Mouse (Mus musculus): ENCODE measurements around the gene Aamp. TPM values are rescaled to one million over a fixed set of nuclear protein-coding genes. Genes with fewer than 3 reads are reported as not detected.

Gene Aamp
- polyA plus RNA-seq, 1 experiment from 2014 or later: 259 TPM

DNA sequence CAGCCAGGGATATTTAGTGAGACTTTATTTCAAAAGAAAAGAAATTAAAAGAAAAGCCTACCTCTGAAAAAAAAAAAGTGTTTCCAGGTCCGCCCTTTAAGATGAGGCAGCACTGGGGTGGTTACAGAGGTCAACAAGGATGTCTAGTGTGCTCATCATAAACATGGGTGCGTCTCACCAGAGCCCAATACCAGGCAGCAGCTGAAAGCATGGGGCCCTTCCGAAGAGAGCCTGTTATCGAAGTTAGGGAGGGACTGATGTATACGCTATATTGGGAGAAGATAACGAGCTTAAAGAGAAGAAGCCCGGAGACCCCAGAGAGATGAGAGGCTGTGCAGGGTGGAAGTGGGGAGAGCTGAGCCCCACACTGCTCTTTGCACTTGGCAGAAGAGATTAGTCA, 45.4 kb downstream of the Aamp start:
- Histone ChIP-seq H3K9me3 (no peaks in the 10 kb centered on the region), H3K4me3 (peak overlapping the region; percentile 89; the same call in 1 of the 2 replicates), H3K27me3 (replicated peaks; ENCODE audit: low read depth, poor library complexity, severe bottlenecking) (no peaks in the 10 kb centered on the region), H3K4me1 (peaks cover 36% of the 10 kb centered on the region), H3K36me3 (replicated peaks) (peaks cover 21% of the 10 kb centered on the region), H3K27ac (replicated peaks) (no peak overlapping the region)
- 73% methylated on average over 7 of the region's 7 CpGs for WGBS
- no peak for DNase-seq (ENCODE audit: low spot score)

GRCm38 (mm10) chr1:74238136-74238535, 46.4 kb downstream of the Aamp start:
- WGBS: 85% methylated on average over 1 of the region's 1 CpGs
- Histone ChIP-seq H3K9me3 (no peaks in the 10 kb centered on the region), H3K36me3 (replicated peaks) (peaks cover 17% of the 10 kb centered on the region), H3K27me3 (replicated peaks; ENCODE audit: low read depth, poor library complexity, severe bottlenecking) (no peaks in the 10 kb centered on the region), H3K4me3 (peak overlapping the region; percentile 89), H3K4me1 (peaks cover 36% of the 10 kb centered on the region), H3K27ac (replicated peaks) (no peak overlapping the region)
- DNase-seq (ENCODE audit: low spot score): no peak

- Histone ChIP-seq H3K27ac (replicated peaks) (no peak overlapping the region), H3K9me3 (no peaks in the 10 kb centered on the region), H3K36me3 (replicated peaks) (peaks cover 12% of the 10 kb centered on the region), H3K27me3 (replicated peaks; ENCODE audit: low read depth, poor library complexity, severe bottlenecking) (no peaks in the 10 kb centered on the region), H3K4me3 (peak overlapping the region; percentile 89), H3K4me1 (peaks cover 36% of the 10 kb centered on the region)
- DNase-seq (ENCODE audit: low spot score): no peak
- 49% methylated on average over 5 of the region's 5 CpGs for WGBS
Measured at GRCm38 (mm10) chr1:74237671-74238070, 46.9 kb downstream of the Aamp start.

- no peaks in the 10 kb centered on the region for H3K27me3 ChIP-seq (replicated peaks; ENCODE audit: low read depth, poor library complexity, severe bottlenecking)
- H3K36me3 ChIP-seq (replicated peaks): peaks cover 7% of the 10 kb centered on the region; the same call in 1 of the 2 replicates
- under 1% methylated on average over 57 of the region's 57 CpGs for WGBS
- peaks cover 36% of the 10 kb centered on the region for H3K4me1 ChIP-seq
- no peaks in the 10 kb centered on the region for H3K9me3 ChIP-seq
- DNase-seq (ENCODE audit: low spot score): no peak
- H3K27ac ChIP-seq (replicated peaks): peak overlapping the region; percentile 92
- peak overlapping the region; percentile 89 for H3K4me3 ChIP-seq
Measured at GRCm38 (mm10) chr1:74236590-74237317, 47.8 kb downstream of the Aamp start.

- Histone ChIP-seq H3K4me1 (peaks cover 36% of the 10 kb centered on the region), H3K36me3 (replicated peaks) (peaks cover 5% of the 10 kb centered on the region; the same call in 1 of the 2 replicates), H3K27me3 (replicated peaks; ENCODE audit: low read depth, poor library complexity, severe bottlenecking) (no peaks in the 10 kb centered on the region), H3K27ac (replicated peaks) (peak within 1 kb of the TSS; percentile 92), H3K4me3 (peak within 1 kb of the TSS; percentile 89), H3K9me3 (no peaks in the 10 kb centered on the region)
- DNase-seq (ENCODE audit: low spot score): peak; percentile 98
- 2% methylated on average over 55 of the region's 55 CpGs for whole genome bisulfite sequencing
Measured at GRCm38 (mm10) chr1:74235938-74236589, 48.5 kb downstream of the Aamp start, which contains the start of gene Arpc2. Arpc2 (plus strand) TSS chr1:74236084.

DNA sequence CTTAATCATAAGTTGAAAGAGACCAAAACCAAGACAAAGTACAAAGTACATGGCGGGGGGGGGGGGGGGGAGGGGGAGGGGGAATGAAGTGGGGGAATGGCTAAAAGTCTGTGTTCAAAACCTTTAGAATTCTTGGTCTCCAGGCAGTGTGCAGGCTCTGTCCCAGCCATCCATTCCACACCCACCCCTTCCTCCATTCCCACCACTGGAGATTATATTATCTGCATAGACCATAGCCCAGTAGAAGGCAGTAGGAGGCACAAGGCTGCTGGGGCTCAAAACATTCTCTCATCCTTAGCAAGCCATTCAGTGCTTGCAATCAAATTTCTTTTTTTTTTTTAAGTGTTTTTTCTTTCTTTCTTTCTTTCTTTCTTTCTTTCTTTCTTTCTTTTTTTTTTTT, 53.5 kb downstream of the Aamp start:
- Histone ChIP-seq H3K36me3 (replicated peaks) (no peaks in the 10 kb centered on the region), H3K27ac (replicated peaks) (no peak overlapping the region), H3K4me1 (peaks cover 2% of the 10 kb centered on the region; the same call in 1 of the 2 replicates), H3K9me3 (no peaks in the 10 kb centered on the region), H3K4me3 (no peak overlapping the region), H3K27me3 (replicated peaks; ENCODE audit: low read depth, poor library complexity, severe bottlenecking) (no peaks in the 10 kb centered on the region)
- WGBS: no CpG with 5 or more reads among the region's 1 CpGs
- no peak for DNase-seq (ENCODE audit: low spot score)

GRCm38 (mm10) chr1:74229942-74230341, 54.6 kb downstream of the Aamp start:
- WGBS: 82% methylated on average over 2 of the region's 2 CpGs
- H3K27ac ChIP-seq (replicated peaks): no peak overlapping the region
- DNase-seq (ENCODE audit: low spot score): no peak
- H3K27me3 ChIP-seq (replicated peaks; ENCODE audit: low read depth, poor library complexity, severe bottlenecking): no peaks in the 10 kb centered on the region
- H3K4me1 ChIP-seq: no peaks in the 10 kb centered on the region
- H3K4me3 ChIP-seq: no peak overlapping the region
- no peaks in the 10 kb centered on the region for H3K36me3 ChIP-seq (replicated peaks)
- no peaks in the 10 kb centered on the region for H3K9me3 ChIP-seq

Other genes starting within 250 kb of the Aamp start
- gene Tns1, start 160.3 kb downstream of the Aamp start, polyA plus RNA-seq (2016; fragmentation: Nextera tagmentation; extraction: Ambion mirVana): 27.4 and 30.4 TPM in 2 replicates
- gene Rufy4, start 159.2 kb downstream of the Aamp start, polyA plus RNA-seq (2016; fragmentation: Nextera tagmentation; extraction: Ambion mirVana): 0.06 and 0.15 TPM in 2 replicates
- 0.05 and 0.22 TPM in 2 replicates for gene Cxcr2, start 130.7 kb downstream of the Aamp start, polyA plus RNA-seq (2016; fragmentation: Nextera tagmentation; extraction: Ambion mirVana)
- not detected in 2 replicates for gene Cxcr1, start 90.1 kb downstream of the Aamp start, polyA plus RNA-seq (2016; fragmentation: Nextera tagmentation; extraction: Ambion mirVana)
- 359 and 369 TPM in 2 replicates for gene Arpc2, start 48.7 kb downstream of the Aamp start, polyA plus RNA-seq (2016; fragmentation: Nextera tagmentation; extraction: Ambion mirVana)
- gene Gpbar1, start 6.2 kb downstream of the Aamp start, polyA plus RNA-seq (2016; fragmentation: Nextera tagmentation; extraction: Ambion mirVana): 0.41 and 0.70 TPM in 2 replicates
- 108 and 109 TPM in 2 replicates for gene Pnkd, start 192 bp upstream of the Aamp start, polyA plus RNA-seq (2016; fragmentation: Nextera tagmentation; extraction: Ambion mirVana)
- 12.4 and 12.5 TPM in 2 replicates for gene Tmbim1, start 20.9 kb upstream of the Aamp start, polyA plus RNA-seq (2016; fragmentation: Nextera tagmentation; extraction: Ambion mirVana)
- gene Catip, start 77.4 kb upstream of the Aamp start, polyA plus RNA-seq (2016; fragmentation: Nextera tagmentation; extraction: Ambion mirVana): 0.22 and 0.28 TPM in 2 replicates
- gene Slc11a1, start 90.5 kb upstream of the Aamp start, polyA plus RNA-seq (2016; fragmentation: Nextera tagmentation; extraction: Ambion mirVana): 1.7 and 2.1 TPM in 2 replicates
- gene Ctdsp1, start 106.8 kb upstream of the Aamp start, polyA plus RNA-seq (2016; fragmentation: Nextera tagmentation; extraction: Ambion mirVana): 42.2 and 49.0 TPM in 2 replicates
- 0.26 and 0.37 TPM in 2 replicates for gene Vil1, start 124.6 kb upstream of the Aamp start, polyA plus RNA-seq (2016; fragmentation: Nextera tagmentation; extraction: Ambion mirVana)
- gene Cnot9, start 221.3 kb upstream of the Aamp start, polyA plus RNA-seq (2016; fragmentation: Nextera tagmentation; extraction: Ambion mirVana): 109 and 113 TPM in 2 replicates

All from embryonic facial prominence, embryonic 10.5 days (tissue).